Mouse (Mus musculus) megakaryocyte, embryonic 14.5 days (primary cell): ENCODE measurements around the gene Foxd1. TPM values are rescaled to one million over a fixed set of nuclear protein-coding genes. Genes with fewer than 3 reads are reported as not detected.

Experiments used
- H3K27me3 ChIP-seq: replicated peaks from 2 replicates; pipeline ENCODE3; 2012; ENCODE audit warnings: inconsistent platforms
- H3K36me3 ChIP-seq: replicated peaks from 2 replicates; pipeline ENCODE3; 2012; ENCODE audit warnings: low read length, inconsistent platforms, mixed read lengths
- H3K4me1 ChIP-seq: 2 replicates; pipeline ENCODE4 v1.6.1; 2012; ENCODE audit warnings: inconsistent platforms
- H3K4me3 ChIP-seq: replicated peaks from 2 replicates; pipeline ENCODE3; 2012; ENCODE audit warnings: moderate library complexity, mild to moderate bottlenecking, inconsistent platforms
- H3K9me3 ChIP-seq: 2 replicates; pipeline ENCODE4 v1.6.1; 2012; ENCODE audit warnings: inconsistent platforms
- FLI1 ChIP-seq: IDR thresholded peaks from 2 replicates; pipeline ENCODE4 v1.6.1; 2012; ENCODE audit warnings: low read length, inconsistent platforms, mixed read lengths
- GATA1 ChIP-seq: IDR thresholded peaks from 3 replicates; pipeline ENCODE4 v1.6.1; 2012; ENCODE audit warnings: mixed read lengths, low read length, inconsistent platforms, borderline replicate concordance
- polyA plus RNA-seq: library from polyadenylated mRNA; stranded (reverse); fragments of >175 nt; gene quantifications from 2 replicates; pipeline ENCODE4 v1.2.3, GENCODE M21; 2012; ENCODE audit warnings: low replicate concordance; ENCODE audit not compliant: insufficient read depth

Foxd1 gene
- polyA plus RNA-seq, 1 experiment: 0.02 TPM

DNA sequence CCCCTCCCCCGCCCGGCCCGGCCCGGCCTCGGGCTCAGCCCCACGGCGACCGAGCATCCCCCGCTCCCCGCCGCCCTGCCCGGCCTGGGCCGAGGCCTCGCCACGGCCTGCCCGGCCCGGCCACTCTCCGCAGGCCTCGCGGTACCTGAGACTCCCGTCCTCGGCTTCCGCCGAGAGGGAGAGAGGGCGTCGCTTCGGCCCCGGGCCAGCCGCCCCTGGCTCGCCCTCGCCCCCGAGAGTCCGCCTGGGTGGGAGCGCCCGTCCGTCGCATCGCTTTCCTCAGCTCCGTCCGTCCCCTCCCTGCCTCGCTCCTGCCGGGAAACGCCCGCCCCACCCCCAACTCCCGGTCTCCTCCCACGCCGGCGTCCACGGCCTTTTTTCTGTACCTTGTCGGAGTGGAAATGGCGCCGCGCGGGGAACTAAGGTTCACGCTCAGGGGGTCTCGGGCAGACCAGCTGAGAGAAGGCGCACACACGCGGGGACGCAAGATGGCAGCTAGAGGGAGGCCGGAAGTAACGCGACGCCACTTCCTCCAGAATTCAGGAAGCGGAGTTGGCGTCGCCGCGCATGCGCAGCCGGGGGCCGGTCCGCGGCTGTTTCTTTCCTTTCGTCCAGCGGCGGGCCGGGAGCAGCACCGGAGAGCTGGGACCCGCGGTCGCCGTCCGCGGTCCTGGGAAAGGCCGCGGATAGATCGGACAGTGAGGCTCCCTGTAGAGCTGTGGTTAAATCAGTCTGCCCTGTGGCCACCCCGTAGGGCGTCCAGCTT lies 37.4 kb upstream of the Foxd1 start, which contains the start of gene Btf3:
Gene Btf3, minus strand, starts transcription at position 527 of the 766 bp plus-strand sequence.
- TF ChIP-seq GATA1: no peak
- TF ChIP-seq FLI1: peak; percentile 73

DNA sequence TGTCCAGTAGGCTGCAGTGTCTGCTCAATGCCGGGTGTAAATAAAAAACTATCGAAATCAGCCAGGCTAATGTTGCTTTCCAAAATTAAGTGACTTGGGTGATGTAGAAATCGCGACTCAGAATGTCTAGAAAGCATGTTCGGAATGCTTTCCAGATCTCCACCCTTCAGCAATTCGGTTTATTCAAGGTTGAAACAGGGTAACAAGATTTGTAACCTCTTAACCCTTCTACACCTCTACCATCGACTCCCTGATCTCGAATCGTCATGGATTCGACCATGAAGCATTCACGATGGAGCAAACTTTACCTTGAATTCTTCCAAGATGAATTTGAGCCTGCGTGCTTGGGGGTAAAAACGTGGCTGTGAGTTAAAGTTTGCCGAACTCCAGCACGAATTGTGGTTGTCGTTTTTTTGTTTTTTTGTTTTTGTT lies 36.8 kb upstream of the Foxd1 start:
- H3K4me1 ChIP-seq: peaks cover 31% of the 10 kb centered on the region
- peaks cover 27% of the 10 kb centered on the region for H3K36me3 ChIP-seq
- TF ChIP-seq GATA1 (no peak), FLI1 (no peak)
- H3K27me3 ChIP-seq: no peaks in the 10 kb centered on the region
- H3K4me3 ChIP-seq: peak overlapping the region; percentile 96
- H3K9me3 ChIP-seq: no peaks in the 10 kb centered on the region

More for the DNA sequence above, 37.4 kb upstream of the Foxd1 start, which contains the start of gene Btf3:
- no peaks in the 10 kb centered on the region for H3K9me3 ChIP-seq
- no peaks in the 10 kb centered on the region for H3K27me3 ChIP-seq
- H3K4me3 ChIP-seq: peak within 1 kb of the TSS; percentile 96
- peaks cover 37% of the 10 kb centered on the region for H3K4me1 ChIP-seq
- H3K36me3 ChIP-seq: peaks cover 33% of the 10 kb centered on the region

DNA sequence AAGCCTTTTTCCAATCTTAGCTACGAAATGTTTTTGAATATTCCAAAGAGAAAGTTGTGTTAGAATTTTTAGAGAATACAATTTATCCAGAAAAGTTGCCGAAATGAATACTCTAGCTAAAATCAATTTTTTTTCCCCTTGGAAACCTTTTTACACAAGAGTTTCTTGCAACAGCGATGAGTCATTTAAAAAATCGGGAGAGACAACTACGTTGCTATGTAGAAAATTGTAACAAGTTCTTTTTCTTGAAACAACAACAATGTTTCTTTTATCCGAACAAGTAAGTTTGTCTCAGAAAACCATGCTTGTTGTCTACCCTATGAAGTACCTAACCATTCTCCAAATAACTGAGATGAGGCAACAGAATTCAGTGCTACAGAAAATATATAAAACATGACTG lies 36.1 kb upstream of the Foxd1 start:
- no peak overlapping the region for H3K4me3 ChIP-seq
- H3K27me3 ChIP-seq: no peaks in the 10 kb centered on the region
- peaks cover 25% of the 10 kb centered on the region for H3K4me1 ChIP-seq
- peaks cover 21% of the 10 kb centered on the region for H3K36me3 ChIP-seq
- TF ChIP-seq GATA1 (no peak), FLI1 (no peak)
- no peaks in the 10 kb centered on the region for H3K9me3 ChIP-seq

DNA sequence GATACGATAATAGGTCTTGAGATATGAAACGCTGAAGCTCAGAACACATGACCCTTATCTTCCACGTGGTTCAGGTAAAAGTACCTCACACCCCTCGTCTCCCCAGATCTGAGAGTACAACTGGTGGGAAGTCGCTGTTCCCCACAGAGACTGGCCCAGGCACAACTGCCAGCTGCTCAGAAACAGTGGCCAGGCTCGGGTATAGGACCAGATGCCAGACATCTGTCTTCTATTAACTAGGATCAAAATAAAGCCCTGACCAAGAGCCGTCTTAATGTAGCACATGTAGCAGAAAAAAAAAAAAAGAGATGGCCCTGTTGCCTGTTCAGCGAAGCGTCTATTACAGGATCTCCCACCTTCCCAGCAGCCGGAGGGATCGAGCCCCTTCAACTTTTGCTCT lies 29.0 kb upstream of the Foxd1 start:
- no peak for TF ChIP-seq FLI1
- Histone ChIP-seq H3K4me3 (no peak overlapping the region), H3K27me3 (no peaks in the 10 kb centered on the region), H3K4me1 (no peaks in the 10 kb centered on the region), H3K36me3 (no peaks in the 10 kb centered on the region), H3K9me3 (no peaks in the 10 kb centered on the region)

DNA sequence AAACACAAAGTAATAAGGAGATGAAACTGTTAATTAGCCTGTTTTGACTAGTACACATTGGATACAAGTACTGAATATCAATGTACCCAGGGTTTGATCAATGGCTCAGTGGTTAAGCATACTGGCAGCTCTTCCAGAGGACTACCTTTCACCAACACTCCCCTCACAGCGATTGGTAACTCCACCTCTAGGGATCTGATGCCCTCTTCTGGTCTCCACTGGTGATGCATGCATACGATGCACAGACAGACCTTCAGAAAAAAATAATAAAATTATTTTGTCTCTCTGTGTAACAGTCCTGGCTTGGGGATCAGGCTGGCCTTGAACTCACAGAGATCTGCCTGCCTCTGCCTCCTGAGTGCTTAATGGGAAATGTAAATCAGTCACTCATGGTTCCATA lies 21.9 kb upstream of the Foxd1 start:
- TF ChIP-seq FLI1 (no peak), GATA1 (no peak)
- H3K4me3 ChIP-seq: no peak overlapping the region
- no peaks in the 10 kb centered on the region for H3K36me3 ChIP-seq
- peaks cover 26% of the 10 kb centered on the region for H3K27me3 ChIP-seq
- H3K4me1 ChIP-seq: no peaks in the 10 kb centered on the region
- peaks cover 8% of the 10 kb centered on the region for H3K9me3 ChIP-seq

DNA sequence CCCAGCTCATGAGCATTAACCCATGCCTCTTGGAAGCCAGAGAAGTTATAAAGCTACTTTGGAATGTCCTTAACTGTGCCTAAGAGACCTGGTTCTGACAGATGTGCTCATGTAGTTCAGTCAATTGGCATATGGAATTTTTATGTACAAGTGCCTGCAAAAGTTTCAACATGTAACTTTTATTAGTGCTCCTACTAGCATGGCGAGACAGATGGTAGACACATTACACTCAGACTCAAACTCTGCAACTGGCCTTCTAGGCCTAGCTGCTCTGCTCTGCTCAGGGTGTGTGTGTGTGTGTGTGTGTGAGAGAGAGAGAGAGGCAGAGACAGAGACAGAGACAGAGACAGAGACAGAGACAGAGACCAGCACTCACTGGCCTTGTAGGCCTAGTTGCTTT lies 17.8 kb upstream of the Foxd1 start:
- Histone ChIP-seq H3K4me3 (no peak overlapping the region), H3K36me3 (no peaks in the 10 kb centered on the region), H3K4me1 (no peaks in the 10 kb centered on the region), H3K9me3 (peaks cover 8% of the 10 kb centered on the region), H3K27me3 (peaks cover 47% of the 10 kb centered on the region)
- no peak for TF ChIP-seq GATA1
- no peak for TF ChIP-seq FLI1

DNA sequence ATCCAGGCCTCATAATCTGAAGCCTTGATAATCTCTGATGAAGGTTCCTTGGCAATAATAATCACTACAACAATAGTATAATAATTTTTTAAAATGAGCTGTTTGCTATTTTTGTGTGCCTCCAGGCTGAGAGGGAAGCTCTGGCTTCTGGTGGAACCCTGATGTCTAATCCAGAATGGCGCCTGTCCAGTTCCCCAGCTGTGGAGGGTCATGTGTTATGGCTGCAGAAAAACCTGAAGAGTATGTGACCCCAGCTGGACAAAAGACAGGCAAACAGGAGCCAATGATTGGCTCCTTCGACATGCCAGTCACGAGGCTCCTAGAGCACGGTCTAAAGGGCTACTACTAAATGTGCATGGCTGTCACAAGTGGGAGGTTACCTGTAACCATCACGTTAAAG lies 13.5 kb upstream of the Foxd1 start:
- Histone ChIP-seq H3K9me3 (no peaks in the 10 kb centered on the region), H3K4me3 (no peak overlapping the region), H3K4me1 (no peaks in the 10 kb centered on the region), H3K36me3 (no peaks in the 10 kb centered on the region), H3K27me3 (peaks cover 54% of the 10 kb centered on the region)
- TF ChIP-seq GATA1 (no peak), FLI1 (no peak)

DNA sequence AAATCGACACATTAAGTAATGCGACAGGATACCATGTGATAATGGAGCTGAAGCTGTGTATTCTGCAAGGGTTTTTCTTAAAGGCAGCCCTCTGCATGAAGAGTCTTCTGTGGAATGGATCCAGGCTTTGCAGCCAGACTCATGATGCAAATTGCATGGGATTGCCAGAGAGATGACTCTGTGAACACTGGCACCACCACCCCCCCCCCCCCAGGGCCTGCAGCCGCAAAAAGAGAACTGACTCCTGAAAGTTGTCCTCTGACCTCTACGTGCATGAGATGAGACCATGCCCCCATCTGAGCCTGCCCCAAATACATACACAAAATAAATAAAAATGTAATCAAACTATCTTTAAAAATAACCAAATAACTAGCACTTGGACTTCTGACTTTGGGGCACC lies 4.6 kb upstream of the Foxd1 start:
- H3K27me3 ChIP-seq: peaks cover 76% of the 10 kb centered on the region
- H3K4me1 ChIP-seq: peaks cover 11% of the 10 kb centered on the region
- no peak for TF ChIP-seq GATA1
- H3K4me3 ChIP-seq: no peak overlapping the region
- no peaks in the 10 kb centered on the region for H3K36me3 ChIP-seq
- H3K9me3 ChIP-seq: peaks cover 3% of the 10 kb centered on the region; the same call in 1 of the 2 replicates

DNA sequence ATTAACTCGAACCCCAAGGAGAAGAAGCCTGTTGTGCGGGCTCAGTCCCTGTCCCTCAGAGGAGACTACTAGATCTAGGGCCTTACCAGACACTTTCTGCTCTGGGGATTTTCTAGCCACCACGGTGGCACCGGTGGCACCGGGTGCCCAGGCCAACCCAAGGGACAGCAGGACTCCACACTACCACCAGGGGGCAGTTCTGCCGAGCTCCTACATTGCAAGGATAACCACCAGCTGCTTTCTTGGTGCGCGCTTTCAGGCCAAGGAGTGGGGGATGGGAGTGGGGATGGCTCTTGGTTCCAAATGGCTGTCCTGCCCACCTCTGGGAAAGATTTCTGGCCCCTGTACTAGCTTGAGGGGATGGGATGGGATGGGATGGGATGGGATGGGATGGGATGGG lies 2.5 kb upstream of the Foxd1 start:
- no peaks in the 10 kb centered on the region for H3K36me3 ChIP-seq
- peaks cover 26% of the 10 kb centered on the region for H3K4me1 ChIP-seq
- TF ChIP-seq GATA1: no peak
- peaks cover 83% of the 10 kb centered on the region for H3K27me3 ChIP-seq
- H3K9me3 ChIP-seq: peaks cover 3% of the 10 kb centered on the region; the same call in 1 of the 2 replicates
- H3K4me3 ChIP-seq: no peak overlapping the region

DNA sequence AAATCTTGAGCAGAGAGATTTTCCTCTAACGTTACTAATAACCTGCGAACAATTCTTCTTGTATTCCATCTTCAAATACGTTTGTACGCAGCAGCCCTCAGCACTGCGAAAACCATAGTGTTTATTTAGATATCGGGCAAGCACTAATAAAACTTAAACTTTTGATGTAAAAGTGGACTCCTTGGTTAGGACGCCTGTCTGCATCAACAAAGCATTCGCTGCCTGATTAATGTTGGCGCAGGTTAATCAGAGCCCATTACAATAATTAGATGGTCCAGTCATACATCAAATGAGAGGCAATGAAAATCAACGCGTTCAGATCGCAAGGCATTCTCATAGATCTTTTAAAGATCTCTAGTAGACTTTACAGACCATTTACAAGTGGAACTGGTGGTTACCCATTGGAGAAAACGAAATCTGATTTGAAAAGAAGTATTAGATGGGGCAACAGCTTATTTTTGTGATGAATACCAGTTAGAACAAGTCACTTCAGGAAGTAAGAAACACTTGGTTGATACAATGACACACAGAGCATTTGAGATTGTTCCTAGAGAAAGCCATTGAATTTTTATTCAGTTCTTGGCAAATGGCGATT lies 1.6 kb upstream of the Foxd1 start:
- Histone ChIP-seq H3K9me3 (peaks cover 3% of the 10 kb centered on the region; the same call in 1 of the 2 replicates), H3K4me1 (peaks cover 26% of the 10 kb centered on the region), H3K27me3 (peaks cover 86% of the 10 kb centered on the region), H3K36me3 (no peaks in the 10 kb centered on the region), H3K4me3 (no peak overlapping the region)
- TF ChIP-seq FLI1: no peak
- TF ChIP-seq GATA1: no peak

DNA sequence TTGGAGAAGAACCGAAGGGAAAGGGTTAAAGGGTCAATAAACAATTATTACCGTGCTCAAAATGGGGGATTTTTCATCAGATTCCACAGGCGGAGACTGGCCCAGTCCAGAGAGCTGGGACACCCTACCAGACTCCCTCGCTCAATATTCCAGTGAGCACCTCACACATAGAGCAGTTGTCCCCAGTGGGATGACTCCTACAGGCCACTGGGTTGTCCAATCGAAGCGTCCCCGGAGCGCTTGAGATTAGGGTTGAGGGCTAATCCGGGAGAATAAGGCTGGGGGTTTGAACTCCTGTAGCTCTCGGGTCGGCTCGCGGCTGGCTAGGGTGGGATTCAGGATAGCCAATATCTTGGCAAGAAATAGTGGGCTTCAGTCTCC lies 343 bp upstream of the Foxd1 start:
- Histone ChIP-seq H3K36me3 (no peaks in the 10 kb centered on the region), H3K4me1 (peaks cover 27% of the 10 kb centered on the region), H3K9me3 (peaks cover 3% of the 10 kb centered on the region; the same call in 1 of the 2 replicates), H3K4me3 (peak overlapping the region; percentile 91), H3K27me3 (peaks cover 97% of the 10 kb centered on the region)
- TF ChIP-seq GATA1 (no peak), FLI1 (no peak)
